ENCODE assay signal across 12 mouse cellular contexts in the genomic region with DNA sequence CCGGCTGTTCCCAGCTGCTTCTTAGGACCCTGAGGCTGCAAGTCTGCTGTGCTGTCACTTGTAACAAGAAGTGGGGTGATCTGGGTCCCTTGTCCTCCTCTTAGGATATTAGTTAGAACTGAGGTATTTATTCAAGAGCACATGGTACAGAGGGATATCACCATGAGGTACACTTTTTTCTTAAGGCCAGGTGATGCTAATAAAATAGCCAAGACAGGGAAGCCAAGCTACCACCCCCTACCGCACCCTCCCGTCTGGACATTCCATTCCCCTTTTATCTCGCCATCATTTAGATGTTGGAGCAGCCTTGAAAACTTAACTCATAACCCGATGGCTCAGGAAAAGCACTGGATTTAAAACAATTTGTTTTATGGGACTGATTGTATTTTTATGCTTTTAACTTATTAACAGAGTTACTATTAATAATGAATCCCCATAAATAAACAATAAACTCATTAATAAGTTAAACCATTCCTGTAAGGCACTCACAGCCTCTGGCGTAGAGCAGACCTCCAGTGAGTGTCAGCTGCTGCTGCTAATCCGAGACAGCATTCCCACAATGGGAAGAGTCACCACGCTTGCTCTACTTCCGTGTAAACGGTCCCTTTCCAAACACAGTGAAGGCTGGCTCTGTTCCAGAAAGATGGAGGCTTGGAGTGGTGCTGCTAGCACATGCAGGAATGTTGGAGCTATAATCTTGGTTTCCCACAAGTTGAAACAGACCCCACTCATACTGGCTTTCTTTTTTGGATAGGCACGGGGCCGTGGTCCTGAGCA.
DNase-seq lines count a peak whose midpoint lies in the region; ATAC-seq and TF ChIP-seq lines count a peak whose summit lies in the region.
"Had no signal": no experiment of that assay in that cellular context is flagged by ENCODE, and none has a peak within 500 bp of the region (broad histone marks: within the 10 kb centered on the region; RNA-seq: fewer than 3 reads in every experiment).

No protein-coding gene starts in this region.

- no peaks in the 10 kb centered on the region for H3K9me3 ChIP-seq in heart, embryonic 11.5 days (replicated peaks; ENCODE audit: control insufficient read depth, low read length)
- H3K9me3 ChIP-seq in lung, embryonic 14.5 days (ENCODE audit: low read depth, low read length): no peaks in the 10 kb centered on the region

- no peak for TF ChIP-seq CTCF in lung, embryonic 14.5 days (IDR thresholded peaks at IDR 0.05; ENCODE audit: low read depth)

- 52% methylated on average over 12 of the region's 12 CpGs for WGBS in heart, embryonic 11.5 days (ENCODE audit: insufficient replicate concordance)
- 31% methylated on average over 12 of the region's 12 CpGs for WGBS in lung, embryonic 14.5 days

- no peak overlapping the region for H3K9ac ChIP-seq in heart, embryonic 11.5 days (ENCODE audit: low read depth, low read length)
- H3K9ac ChIP-seq in lung, embryonic 14.5 days: no peak overlapping the region

- no peak overlapping the region for H3K4me2 ChIP-seq in heart, embryonic 11.5 days
- no peak overlapping the region for H3K4me2 ChIP-seq in lung, embryonic 14.5 days
- H3K4me2 ChIP-seq: liver, embryonic 11.5 days had no signal

- H3K27ac ChIP-seq in heart, embryonic 11.5 days (ENCODE audit: low read depth, low read length): peak overlapping the region; percentile 54; the same call in 1 of the 2 replicates
- no peak overlapping the region for H3K27ac ChIP-seq in lung, embryonic 14.5 days (ENCODE audit: low read depth)

- peaks cover 2% of the 10 kb centered on the region; the same call in 1 of the 2 replicates for H3K36me3 ChIP-seq in heart, embryonic 11.5 days (ENCODE audit: control insufficient read depth, insufficient read depth, low read length)
- H3K36me3 ChIP-seq in lung, embryonic 14.5 days (ENCODE audit: insufficient read depth): peaks cover 14% of the 10 kb centered on the region; the same call in 1 of the 2 replicates

- H3K4me3 ChIP-seq in heart, embryonic 11.5 days (ENCODE audit: low read depth, low read length): no peak overlapping the region
- no peak overlapping the region for H3K4me3 ChIP-seq in lung, embryonic 14.5 days (ENCODE audit: low read depth, low read length)

- peaks cover 30% of the 10 kb centered on the region for H3K4me1 ChIP-seq in heart, embryonic 11.5 days (ENCODE audit: control insufficient read depth, insufficient read depth, low read length)
- peaks cover 32% of the 10 kb centered on the region for H3K4me1 ChIP-seq in lung, embryonic 14.5 days (ENCODE audit: insufficient read depth)

- no peaks in the 10 kb centered on the region for H3K27me3 ChIP-seq in heart, embryonic 11.5 days (ENCODE audit: control insufficient read depth, insufficient read depth, low read length)
- H3K27me3 ChIP-seq in lung, embryonic 14.5 days (ENCODE audit: insufficient read depth, low read length): no peaks in the 10 kb centered on the region
- H3K27me3 ChIP-seq: CH12.LX had no signal

- no peak for DNase-seq in heart, adult 18-20 months
- peak; percentile 91 for DNase-seq in lung, embryonic 14.5 days
- no peak for DNase-seq in lung, postnatal 25 days (ENCODE audit: low spot score)
- DNase-seq in kidney, postnatal 10 days: peak; percentile 60
- peak; percentile 49 for DNase-seq in retina, embryonic 14.5 days (ENCODE audit: low spot score)
- DNase-seq in spleen, adult 12 weeks (ENCODE audit: low spot score): no peak
- DNase-seq: gastrocnemius, postnatal 36 days; thymus, adult 2 months had no signal

- no peak for ATAC-seq in heart, embryonic 11.5 days (replicated peaks; ENCODE audit: insufficient number of reproducible peaks, low FRiP score, low TSS enrichment)
- peak; percentile 52 for ATAC-seq in lung, embryonic 14.5 days (ENCODE audit: insufficient read depth)
- no peak for ATAC-seq in megakaryocyte-erythroid progenitor cell, adult 5-6 weeks (replicated peaks; ENCODE audit: low FRiP score, low TSS enrichment, poor library complexity, severe bottlenecking)

Comparison
In these comparisons a context has a peak if more than half of its experiments do, and no peak if none do; other contexts are left out.
1. DNase-seq: peak in lung, embryonic 14.5 days (single experiment), kidney, postnatal 10 days (single experiment) and retina, embryonic 14.5 days (single experiment); none in heart, adult 18-20 months (0 of 2), lung, postnatal 25 days (single experiment) and spleen, adult 12 weeks (single experiment).